Mouse (Mus musculus) heart, embryonic 13.5 days (tissue): ENCODE measurements at regions not wholly inside any gene's neighbourhood (a gene's known extent, or its start where the extent isn't known, plus 50 kb on each side); places are given as distances from the start of the nearest gene placed in this dataset.

Experiments
- ATAC-seq: fragments of 200-750 bp; cut with Nextera tagmentation; 2 replicates; pipeline ENCODE4 v1.8.0; 2017; ENCODE audit warnings: moderate TSS enrichment; ENCODE audit not compliant: insufficient number of reproducible peaks, low FRiP score, low TSS enrichment; ENCODE audit errors: extremely low read depth
- H3K27ac ChIP-seq: fragments of 300-500 bp; sonication (generic); replicated peaks from 2 replicates; pipeline ENCODE4 v1.5.1; 2015; ENCODE audit warnings: moderate library complexity, mild to moderate bottlenecking, inconsistent platforms
- H3K27me3 ChIP-seq: fragments of 300-500 bp; sonication (generic); replicated peaks from 2 replicates; pipeline ENCODE4 v1.6.1; 2015; ENCODE audit warnings: mild to moderate bottlenecking, inconsistent platforms
- H3K36me3 ChIP-seq: fragments of 300-500 bp; sonication (generic); 2 replicates; pipeline ENCODE4 v1.6.1; 2015; ENCODE audit warnings: mild to moderate bottlenecking, inconsistent platforms
- H3K4me1 ChIP-seq: fragments of 300-500 bp; sonication (generic); 2 replicates; pipeline ENCODE4 v1.6.1; 2015; ENCODE audit warnings: inconsistent platforms
- H3K4me2 ChIP-seq: fragments of 300-500 bp; sonication (generic); 2 replicates; pipeline ENCODE4 v1.6.1; 2015; ENCODE audit warnings: inconsistent platforms, mild to moderate bottlenecking, moderate library complexity
- H3K4me3 ChIP-seq: fragments of 300-500 bp; sonication (generic); 2 replicates; pipeline ENCODE4 v1.5.1; 2015; ENCODE audit warnings: moderate library complexity, mild to moderate bottlenecking, inconsistent platforms
- H3K9ac ChIP-seq: fragments of 300-500 bp; sonication (generic); 2 replicates; pipeline ENCODE4 v1.6.1; 2015; ENCODE audit warnings: inconsistent platforms, mild to moderate bottlenecking, moderate library complexity
- H3K9me3 ChIP-seq: fragments of 300-500 bp; sonication (generic); 2 replicates; pipeline ENCODE4 v1.6.1; 2016; ENCODE audit warnings: inconsistent platforms
- WGBS: fragments of 180-500 bp; shearing (Covaris S2); methylation state at CpG from one replicate; pipeline ENCODE4 v1.1.7; 2015; ENCODE audit warnings: mixed read lengths; 5-methylcytosine and 5-hydroxymethylcytosine counted together

GRCm38 (mm10) chr13:116111032-116111808, 198.3 kb downstream of the Isl1 start:
- ATAC-seq: no peak

GRCm38 (mm10) chr13:116110578-116110977, 198.9 kb downstream of the Isl1 start:
- Histone ChIP-seq H3K4me2 (no peak overlapping the region), H3K4me3 (no peak overlapping the region), H3K9ac (no peak overlapping the region), H3K4me1 (no peaks in the 10 kb centered on the region), H3K36me3 (no peaks in the 10 kb centered on the region), H3K9me3 (no peaks in the 10 kb centered on the region), H3K27ac (no peak overlapping the region), H3K27me3 (no peaks in the 10 kb centered on the region)
- ATAC-seq: no peak
- WGBS: 89% methylated on average over 2 of the region's 2 CpGs

More at GRCm38 (mm10) chr13:116111032-116111808, 198.3 kb downstream of the Isl1 start:
- Histone ChIP-seq H3K9me3 (no peaks in the 10 kb centered on the region), H3K36me3 (no peaks in the 10 kb centered on the region), H3K4me2 (no peak overlapping the region), H3K4me1 (no peaks in the 10 kb centered on the region), H3K27ac (no peak overlapping the region), H3K9ac (no peak overlapping the region), H3K4me3 (no peak overlapping the region), H3K27me3 (no peaks in the 10 kb centered on the region)
- WGBS: 77% methylated on average over 7 of the region's 7 CpGs

DNA sequence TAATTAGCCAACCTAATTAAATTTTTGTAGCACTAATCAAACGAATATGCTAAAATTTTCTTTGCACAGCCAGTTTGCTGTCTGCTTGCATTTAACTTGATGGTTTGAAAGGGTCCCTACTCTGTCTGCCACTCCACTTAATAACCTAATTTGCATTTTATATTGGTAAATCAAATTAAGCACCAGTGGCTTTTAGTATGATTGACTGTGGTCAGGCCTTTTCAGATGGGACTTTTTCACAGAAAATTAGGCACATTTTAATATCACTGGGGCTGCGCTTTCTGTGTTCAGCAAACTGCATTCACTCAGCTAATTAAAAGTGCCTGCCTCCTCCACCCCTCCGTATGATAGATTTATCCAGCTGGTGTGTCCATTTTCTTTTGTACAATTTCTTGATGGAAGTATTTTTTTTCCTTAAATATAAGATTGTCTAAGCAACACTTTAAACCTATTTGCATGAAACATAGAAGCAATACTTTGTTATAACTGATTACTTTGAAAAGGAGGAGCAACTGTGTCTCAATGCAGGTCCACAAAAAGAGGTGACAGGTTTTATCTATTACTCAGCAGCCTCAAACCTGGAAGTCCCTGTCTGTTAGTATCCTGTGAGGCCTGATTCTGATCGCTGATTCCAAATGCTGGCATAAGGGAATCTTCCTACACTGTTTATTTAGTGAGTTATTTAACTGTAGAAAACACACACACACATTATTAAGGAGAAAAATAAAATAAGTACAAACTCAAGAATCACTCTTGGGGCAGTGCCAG, 221.8 kb downstream of the Isl1 start:
- Histone ChIP-seq H3K27me3 (no peaks in the 10 kb centered on the region), H3K9ac (no peak overlapping the region), H3K4me3 (no peak overlapping the region), H3K36me3 (no peaks in the 10 kb centered on the region), H3K4me2 (no peak overlapping the region), H3K4me1 (no peaks in the 10 kb centered on the region), H3K27ac (no peak overlapping the region), H3K9me3 (no peaks in the 10 kb centered on the region)
- ATAC-seq: no peak
- 58% methylated on average over 4 of the region's 4 CpGs for WGBS

DNA sequence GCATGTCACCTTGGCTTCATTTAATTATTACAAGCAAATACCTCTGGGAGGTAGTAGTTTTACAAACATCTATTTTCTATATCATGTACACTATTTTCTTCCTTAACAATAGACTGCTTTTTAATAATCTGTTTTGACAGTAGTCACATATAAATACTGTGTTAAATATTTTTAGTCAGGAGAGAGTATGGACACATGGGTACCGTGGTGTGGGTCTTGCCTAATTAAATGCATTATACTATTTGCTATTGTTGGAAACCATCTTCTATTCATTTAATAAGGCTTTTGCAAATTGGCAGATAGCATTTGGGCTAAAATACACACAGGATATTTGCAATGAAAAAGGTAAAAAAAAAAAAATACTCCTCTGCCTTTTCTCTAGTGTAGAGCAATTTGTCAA, 222.3 kb downstream of the Isl1 start:
- Histone ChIP-seq H3K36me3 (no peaks in the 10 kb centered on the region), H3K27me3 (no peaks in the 10 kb centered on the region), H3K4me3 (no peak overlapping the region), H3K4me2 (no peak overlapping the region), H3K9ac (no peak overlapping the region), H3K9me3 (no peaks in the 10 kb centered on the region), H3K27ac (no peak overlapping the region), H3K4me1 (no peaks in the 10 kb centered on the region)
- no peak for ATAC-seq
- WGBS: 85% methylated on average over 1 of the region's 1 CpGs

GRCm38 (mm10) chr13:116056976-116057647, 252.4 kb downstream of the Isl1 start:
- no peak overlapping the region for H3K9ac ChIP-seq
- no peaks in the 10 kb centered on the region for H3K27me3 ChIP-seq
- 72% methylated on average over 5 of the region's 5 CpGs for WGBS
- no peaks in the 10 kb centered on the region for H3K36me3 ChIP-seq
- no peak overlapping the region for H3K27ac ChIP-seq
- H3K4me2 ChIP-seq: no peak overlapping the region
- no peak for ATAC-seq
- no peaks in the 10 kb centered on the region for H3K4me1 ChIP-seq
- no peaks in the 10 kb centered on the region for H3K9me3 ChIP-seq
- H3K4me3 ChIP-seq: no peak overlapping the region

GRCm38 (mm10) chr13:116056112-116056652, 253.3 kb downstream of the Isl1 start:
- no peak overlapping the region for H3K4me2 ChIP-seq
- no peak overlapping the region for H3K9ac ChIP-seq
- H3K36me3 ChIP-seq: no peaks in the 10 kb centered on the region
- no peak overlapping the region for H3K27ac ChIP-seq
- no peak for ATAC-seq
- no peak overlapping the region for H3K4me3 ChIP-seq
- no peaks in the 10 kb centered on the region for H3K9me3 ChIP-seq
- 72% methylated on average over 3 of the region's 3 CpGs for WGBS
- no peaks in the 10 kb centered on the region for H3K27me3 ChIP-seq
- no peaks in the 10 kb centered on the region for H3K4me1 ChIP-seq

DNA sequence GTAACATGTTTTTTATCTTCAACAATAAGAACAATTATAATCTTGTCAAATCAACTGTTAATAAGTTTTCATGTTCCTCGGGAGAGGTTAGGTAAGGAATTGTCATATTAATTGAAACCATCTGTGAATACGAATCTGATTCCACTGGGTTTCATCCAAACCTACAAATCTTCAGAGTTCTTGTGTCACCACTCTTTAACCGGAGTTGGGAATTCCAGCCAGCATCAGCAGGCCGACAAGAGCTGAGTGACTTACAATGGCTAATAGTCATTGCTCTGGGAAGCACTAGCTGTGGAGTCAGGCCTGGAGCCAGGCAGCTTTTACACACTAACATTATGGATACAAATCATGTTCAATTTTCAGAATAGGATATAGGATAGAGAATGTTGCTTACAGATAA, 273.3 kb downstream of the Isl1 start:
- Histone ChIP-seq H3K9ac (no peak overlapping the region), H3K27me3 (no peaks in the 10 kb centered on the region), H3K36me3 (no peaks in the 10 kb centered on the region), H3K4me3 (no peak overlapping the region), H3K9me3 (no peaks in the 10 kb centered on the region), H3K4me2 (no peak overlapping the region), H3K4me1 (no peaks in the 10 kb centered on the region), H3K27ac (no peak overlapping the region)
- 65% methylated on average over 4 of the region's 4 CpGs for WGBS
- no peak for ATAC-seq

DNA sequence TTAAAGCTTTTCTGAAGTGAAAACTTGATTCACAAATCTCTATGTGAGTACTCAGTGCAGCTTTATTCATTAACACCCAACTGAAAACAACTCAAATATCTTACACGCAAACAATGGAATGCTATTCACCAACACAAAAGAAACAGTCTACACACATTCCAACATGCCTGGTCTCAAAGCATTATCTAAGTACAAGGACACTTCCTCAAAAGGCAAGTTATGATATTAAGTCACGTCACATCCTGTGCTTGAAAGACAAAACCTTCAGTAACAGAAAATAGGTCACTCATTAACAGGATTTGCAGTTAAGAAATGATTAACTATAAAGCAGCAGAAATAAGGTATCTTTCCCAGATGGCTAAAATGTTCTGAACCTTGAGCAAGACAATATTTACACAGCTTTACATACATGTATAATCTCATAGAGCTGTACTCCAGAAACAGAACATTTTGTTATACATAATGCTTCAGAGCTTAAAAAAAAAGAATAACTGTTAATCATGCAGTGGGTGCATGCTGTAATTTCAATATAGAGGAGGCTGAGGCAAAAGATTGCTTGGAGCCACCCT, 279.3 kb downstream of the Isl1 start:
- no peaks in the 10 kb centered on the region for H3K9me3 ChIP-seq
- H3K9ac ChIP-seq: no peak overlapping the region
- no peak overlapping the region for H3K27ac ChIP-seq
- H3K4me2 ChIP-seq: no peak overlapping the region
- H3K4me3 ChIP-seq: no peak overlapping the region
- H3K4me1 ChIP-seq: no peaks in the 10 kb centered on the region
- ATAC-seq: no peak
- H3K36me3 ChIP-seq: no peaks in the 10 kb centered on the region
- no peaks in the 10 kb centered on the region for H3K27me3 ChIP-seq
- 48% methylated on average over 2 of the region's 2 CpGs for WGBS

- no peaks in the 10 kb centered on the region for H3K4me1 ChIP-seq
- no peaks in the 10 kb centered on the region for H3K36me3 ChIP-seq
- 73% methylated on average over 2 of the region's 2 CpGs for WGBS
- no peak overlapping the region for H3K27ac ChIP-seq
- no peaks in the 10 kb centered on the region for H3K27me3 ChIP-seq
- H3K4me3 ChIP-seq: no peak overlapping the region
- no peaks in the 10 kb centered on the region for H3K9me3 ChIP-seq
- no peak overlapping the region for H3K9ac ChIP-seq
- no peak for ATAC-seq
- no peak overlapping the region for H3K4me2 ChIP-seq
Observed at GRCm38 (mm10) chr13:116028583-116028982, 280.9 kb downstream of the Isl1 start.

- Histone ChIP-seq H3K4me2 (no peak overlapping the region), H3K27me3 (no peaks in the 10 kb centered on the region), H3K4me1 (no peaks in the 10 kb centered on the region), H3K36me3 (no peaks in the 10 kb centered on the region), H3K4me3 (no peak overlapping the region), H3K27ac (no peak overlapping the region), H3K9ac (no peak overlapping the region), H3K9me3 (no peaks in the 10 kb centered on the region)
- 64% methylated on average over 2 of the region's 2 CpGs for WGBS
- ATAC-seq: no peak
Observed at GRCm38 (mm10) chr13:116027147-116027546, 282.3 kb downstream of the Isl1 start.

DNA sequence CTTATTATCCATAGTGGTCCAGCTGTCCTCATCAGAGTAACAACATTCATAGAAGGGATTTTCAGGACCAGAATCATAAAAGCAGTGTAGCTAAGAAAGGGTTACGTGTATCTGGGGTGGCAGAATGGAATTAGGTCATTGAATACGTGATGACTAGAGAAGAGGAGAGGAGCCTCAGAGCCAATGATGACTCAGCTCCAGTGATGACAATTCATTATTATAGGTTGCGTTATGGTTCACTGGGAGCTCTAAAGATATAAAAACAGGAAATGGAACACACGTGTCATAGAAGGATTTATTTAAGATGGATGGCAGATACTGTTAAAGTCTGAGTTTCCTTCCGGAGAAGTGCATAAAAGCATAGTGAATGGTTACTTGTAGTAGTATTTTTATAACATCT, 291.6 kb downstream of the Isl1 start:
- Histone ChIP-seq H3K4me1 (no peaks in the 10 kb centered on the region), H3K4me3 (no peak overlapping the region), H3K9me3 (no peaks in the 10 kb centered on the region), H3K27ac (no peak overlapping the region), H3K9ac (no peak overlapping the region), H3K36me3 (no peaks in the 10 kb centered on the region), H3K27me3 (no peaks in the 10 kb centered on the region), H3K4me2 (no peak overlapping the region)
- no peak for ATAC-seq
- WGBS: 47% methylated on average over 5 of the region's 5 CpGs
